ENCODE assay signal across 9 mouse cellular contexts in genomic region chr9:35166798-35167635, GRCm38 (mm10). TPM values are rescaled to one million over a fixed set of nuclear protein-coding genes. Genes with fewer than 3 reads are reported as not detected.
DNase-seq lines count a peak whose midpoint lies in the region; ATAC-seq and TF ChIP-seq lines count a peak whose summit lies in the region.
"Had no signal": no experiment of that assay in that cellular context is flagged by ENCODE, and none has a peak within 500 bp of the region (broad histone marks: within the 10 kb centered on the region; RNA-seq: fewer than 3 reads in every experiment).

No protein-coding gene starts in this region.

- TF ChIP-seq CTCF in heart, postnatal 0 days (IDR thresholded peaks at IDR 0.05; ENCODE audit: low read depth), result no peak
- 0 out of 2 replicates have a peak, but pooled peaks have one; percentile 18 for TF ChIP-seq CTCF in kidney, postnatal 0 days (IDR thresholded peaks at IDR 0.05; ENCODE audit: low read depth)

- no peaks in the 10 kb centered on the region for H3K4me1 ChIP-seq in heart, postnatal 0 days (ENCODE audit: control insufficient read depth, insufficient read depth)
- peaks cover 10% of the 10 kb centered on the region for H3K4me1 ChIP-seq in forebrain, embryonic 16.5 days (replicated peaks; ENCODE audit: control insufficient read depth, insufficient read depth, low read length)
- H3K4me1 ChIP-seq in kidney, postnatal 0 days (replicated peaks; ENCODE audit: insufficient read depth, low read length), result no peaks in the 10 kb centered on the region
- H3K4me1 ChIP-seq in neural tube, embryonic 13.5 days (replicated peaks), result peaks cover 9% of the 10 kb centered on the region; the same call in 1 of the 2 replicates
- H3K4me1 ChIP-seq: limb, embryonic 15.5 days had no signal

- ATAC-seq in heart, postnatal 0 days (ENCODE audit: insufficient read depth, low read depth), result peak; percentile 8; the same call in 1 of the 2 replicates
- ATAC-seq in forebrain, embryonic 16.5 days, result peak; percentile 65
- ATAC-seq in kidney, postnatal 0 days (replicated peaks; ENCODE audit: low FRiP score, low read depth), result peak; percentile 53; the same call in 1 of the 2 replicates
- ATAC-seq in neural tube, embryonic 13.5 days (ENCODE audit: low read depth), result peak; percentile 29; the same call in 1 of the 2 replicates

- no peak for TF ChIP-seq EP300 in heart, postnatal 0 days (IDR thresholded peaks at IDR 0.05; ENCODE audit: low read depth)

- WGBS in heart, postnatal 0 days, result 67% methylated on average over 9 of the region's 9 CpGs
- 5% methylated on average over 9 of the region's 9 CpGs for WGBS in forebrain, embryonic 16.5 days
- WGBS in kidney, postnatal 0 days, result 57% methylated on average over 9 of the region's 9 CpGs
- 19% methylated on average over 9 of the region's 9 CpGs for WGBS in neural tube, embryonic 13.5 days

- no peak overlapping the region for H3K4me3 ChIP-seq in heart, postnatal 0 days (ENCODE audit: low read depth, low read length)
- no peak overlapping the region for H3K4me3 ChIP-seq in forebrain, embryonic 16.5 days (replicated peaks; ENCODE audit: low read length)
- no peak overlapping the region for H3K4me3 ChIP-seq in kidney, postnatal 0 days (replicated peaks; ENCODE audit: low read depth, low read length)
- no peak overlapping the region for H3K4me3 ChIP-seq in neural tube, embryonic 13.5 days
- H3K4me3 ChIP-seq: limb, embryonic 15.5 days had no signal

- H3K9me3 ChIP-seq in heart, postnatal 0 days (replicated peaks; ENCODE audit: control insufficient read depth, low read length), result no peaks in the 10 kb centered on the region
- no peaks in the 10 kb centered on the region for H3K9me3 ChIP-seq in forebrain, embryonic 16.5 days (ENCODE audit: control insufficient read depth, low read length)
- H3K9me3 ChIP-seq in kidney, postnatal 0 days (replicated peaks; ENCODE audit: low read length), result no peaks in the 10 kb centered on the region
- H3K9me3 ChIP-seq in neural tube, embryonic 13.5 days, result no peaks in the 10 kb centered on the region
- H3K9me3 ChIP-seq: limb, embryonic 15.5 days had no signal

- H3K27ac ChIP-seq in heart, postnatal 0 days (ENCODE audit: low read depth), result no peak overlapping the region
- H3K27ac ChIP-seq in forebrain, embryonic 16.5 days (ENCODE audit: low read length), result no peak overlapping the region
- no peak overlapping the region for H3K27ac ChIP-seq in kidney, postnatal 0 days
- no peak overlapping the region; the same call in 1 of the 2 replicates for H3K27ac ChIP-seq in neural tube, embryonic 13.5 days (replicated peaks)
- H3K27ac ChIP-seq: limb, embryonic 15.5 days had no signal

- no peak overlapping the region for H3K9ac ChIP-seq in heart, postnatal 0 days (replicated peaks; ENCODE audit: low read depth, low read length)
- no peak overlapping the region for H3K9ac ChIP-seq in forebrain, embryonic 16.5 days (replicated peaks; ENCODE audit: low read depth, low read length)
- no peak overlapping the region for H3K9ac ChIP-seq in kidney, postnatal 0 days (ENCODE audit: low read depth, low read length)
- H3K9ac ChIP-seq in neural tube, embryonic 13.5 days, result no peak overlapping the region
- H3K9ac ChIP-seq: limb, embryonic 15.5 days had no signal

- no peak overlapping the region for H3K4me2 ChIP-seq in heart, postnatal 0 days (ENCODE audit: low read depth, low read length)
- H3K4me2 ChIP-seq in forebrain, embryonic 16.5 days (ENCODE audit: low read length), result no peak overlapping the region
- H3K4me2 ChIP-seq in kidney, postnatal 0 days (ENCODE audit: low read length), result no peak overlapping the region
- H3K4me2 ChIP-seq in neural tube, embryonic 13.5 days, result no peak overlapping the region
- H3K4me2 ChIP-seq: limb, embryonic 15.5 days had no signal

- H3K36me3 ChIP-seq in heart, postnatal 0 days (replicated peaks; ENCODE audit: control insufficient read depth, insufficient read depth, low read length), result 0 out of 2 replicates have a peak, but pooled peaks cover 15% of the 10 kb centered on the region
- 0 out of 2 replicates have a peak, but pooled peaks cover 4% of the 10 kb centered on the region for H3K36me3 ChIP-seq in forebrain, embryonic 16.5 days (ENCODE audit: control insufficient read depth, insufficient read depth)
- H3K36me3 ChIP-seq in kidney, postnatal 0 days (ENCODE audit: insufficient read depth, low read length), result no peaks in the 10 kb centered on the region
- peaks cover 22% of the 10 kb centered on the region; the same call in 1 of the 2 replicates for H3K36me3 ChIP-seq in neural tube, embryonic 13.5 days

- no peaks in the 10 kb centered on the region for H3K27me3 ChIP-seq in heart, postnatal 0 days (ENCODE audit: control insufficient read depth, insufficient read depth, low read length)
- no peaks in the 10 kb centered on the region for H3K27me3 ChIP-seq in forebrain, embryonic 16.5 days (replicated peaks; ENCODE audit: control insufficient read depth, insufficient read depth, low read length)
- no peaks in the 10 kb centered on the region for H3K27me3 ChIP-seq in kidney, postnatal 0 days (ENCODE audit: insufficient read depth, low read length)
- no peaks in the 10 kb centered on the region for H3K27me3 ChIP-seq in neural tube, embryonic 13.5 days
- H3K27me3 ChIP-seq: limb, embryonic 15.5 days had no signal

- no peak for DNase-seq in heart, postnatal 0 days (ENCODE audit: low spot score)
- no peak for DNase-seq in heart, postnatal 36 days
- DNase-seq in kidney, postnatal 0 days (ENCODE audit: low spot score), result no peak
- DNase-seq in left cerebral cortex, adult 9 months (ENCODE audit: low spot score in 2 of 2), result no peak
- no peak for DNase-seq in ovary, postnatal 14 days (ENCODE audit: low spot score)
- DNase-seq in thymus, postnatal 10 days (ENCODE audit: low spot score in 2 of 2), result no peak

- intact Hi-C loops in heart, postnatal 36 days (cut with DNase I), result loop anchor here (1.0 to 10.0 kb wide), 4 partner anchors 136 to 666 kb away; no protein-coding TSS in a partner anchor

RNA-seq across cellular contexts. Expression of gene Dcps, which starts 8.8 kb away (rescaled TPM):
- total RNA-seq in heart, postnatal 0 days (2014; rRNA removed; ENCODE audit: low replicate concordance), result 36.4 and 54.8 TPM in 2 replicates
- 34.9 and 37.9 TPM in 2 replicates for polyA plus RNA-seq in heart, postnatal 0 days (2015; fragmentation: Nextera tagmentation; extraction: Ambion mirVana)
- total RNA-seq in heart, postnatal 36 days (2021), result 10 to 100 TPM; 17.3 to 17.8 TPM
- 80.4 TPM in 2 replicates for polyA plus RNA-seq in forebrain, embryonic 16.5 days (2015; fragmentation: Nextera tagmentation; extraction: Ambion mirVana)
- 64.6 and 66.7 TPM in 2 replicates for polyA plus RNA-seq in kidney, postnatal 0 days (2015; fragmentation: Nextera tagmentation; extraction: Ambion mirVana)
- polyA plus RNA-seq in neural tube, embryonic 13.5 days (2015; fragmentation: Nextera tagmentation; extraction: Ambion mirVana), result 70.9 and 72.5 TPM in 2 replicates

RNA-seq across cellular contexts. Expression of gene Srpr, which starts 33.0 kb away (rescaled TPM):
- 39.0 and 77.8 TPM in 2 replicates for total RNA-seq in heart, postnatal 0 days (2014; rRNA removed; ENCODE audit: low replicate concordance)
- 90.3 and 90.9 TPM in 2 replicates for polyA plus RNA-seq in heart, postnatal 0 days (2015; fragmentation: Nextera tagmentation; extraction: Ambion mirVana)
- 10 to 100 TPM; 91.2 to 100.0 TPM for total RNA-seq in heart, postnatal 36 days (2021)
- 52.6 and 56.4 TPM in 2 replicates for polyA plus RNA-seq in forebrain, embryonic 16.5 days (2015; fragmentation: Nextera tagmentation; extraction: Ambion mirVana)
- polyA plus RNA-seq in kidney, postnatal 0 days (2015; fragmentation: Nextera tagmentation; extraction: Ambion mirVana), result 130 and 139 TPM in 2 replicates
- polyA plus RNA-seq in neural tube, embryonic 13.5 days (2015; fragmentation: Nextera tagmentation; extraction: Ambion mirVana), result 65.6 and 73.9 TPM in 2 replicates

RNA-seq across cellular contexts. Expression of gene Tirap, which starts 33.1 kb away (rescaled TPM):
- total RNA-seq in heart, postnatal 0 days (2014; rRNA removed; ENCODE audit: low replicate concordance), result 10.0 and 13.2 TPM in 2 replicates
- 5.5 TPM in 2 replicates for polyA plus RNA-seq in heart, postnatal 0 days (2015; fragmentation: Nextera tagmentation; extraction: Ambion mirVana)
- total RNA-seq in heart, postnatal 36 days (2021), result 1 to 10 TPM; 6.5 to 6.6 TPM
- 3.9 and 4.2 TPM in 2 replicates for polyA plus RNA-seq in forebrain, embryonic 16.5 days (2015; fragmentation: Nextera tagmentation; extraction: Ambion mirVana)
- polyA plus RNA-seq in kidney, postnatal 0 days (2015; fragmentation: Nextera tagmentation; extraction: Ambion mirVana), result 7.4 and 10.2 TPM in 2 replicates
- 6.6 TPM in 2 replicates for polyA plus RNA-seq in neural tube, embryonic 13.5 days (2015; fragmentation: Nextera tagmentation; extraction: Ambion mirVana)

RNA-seq across cellular contexts. Expression of gene Foxred1, which starts 43.8 kb away (rescaled TPM):
- total RNA-seq in heart, postnatal 0 days (2014; rRNA removed; ENCODE audit: low replicate concordance), result 88.0 and 91.5 TPM in 2 replicates
- polyA plus RNA-seq in heart, postnatal 0 days (2015; fragmentation: Nextera tagmentation; extraction: Ambion mirVana), result 93.1 and 95.9 TPM in 2 replicates
- total RNA-seq in heart, postnatal 36 days (2021), result 10 to 100 TPM; 85.5 to 91.0 TPM
- polyA plus RNA-seq in forebrain, embryonic 16.5 days (2015; fragmentation: Nextera tagmentation; extraction: Ambion mirVana), result 41.1 and 53.4 TPM in 2 replicates
- 36.8 and 40.9 TPM in 2 replicates for polyA plus RNA-seq in kidney, postnatal 0 days (2015; fragmentation: Nextera tagmentation; extraction: Ambion mirVana)
- polyA plus RNA-seq in neural tube, embryonic 13.5 days (2015; fragmentation: Nextera tagmentation; extraction: Ambion mirVana), result 41.4 and 43.1 TPM in 2 replicates

RNA-seq across cellular contexts. Expression of gene St3gal4, which starts 47.9 kb away (rescaled TPM):
- 37.2 and 37.6 TPM in 2 replicates for total RNA-seq in heart, postnatal 0 days (2014; rRNA removed; ENCODE audit: low replicate concordance)
- 24.8 and 25.2 TPM in 2 replicates for polyA plus RNA-seq in heart, postnatal 0 days (2015; fragmentation: Nextera tagmentation; extraction: Ambion mirVana)
- total RNA-seq in heart, postnatal 36 days (2021), result 10 to 100 TPM; 26.8 to 39.1 TPM
- polyA plus RNA-seq in forebrain, embryonic 16.5 days (2015; fragmentation: Nextera tagmentation; extraction: Ambion mirVana), result 13.0 and 13.6 TPM in 2 replicates
- 11.7 and 13.1 TPM in 2 replicates for polyA plus RNA-seq in kidney, postnatal 0 days (2015; fragmentation: Nextera tagmentation; extraction: Ambion mirVana)
- polyA plus RNA-seq in neural tube, embryonic 13.5 days (2015; fragmentation: Nextera tagmentation; extraction: Ambion mirVana), result 7.6 and 11.5 TPM in 2 replicates

Comparison
In these comparisons a context has a peak if more than half of its experiments do, and no peak if none do; other contexts are left out.
1. ATAC-seq: peak in every context shown above with its lines; median percentile 65 in forebrain, embryonic 16.5 days; 53 in kidney, postnatal 0 days; 29 in neural tube, embryonic 13.5 days; 8 in heart, postnatal 0 days.